Mouse (Mus musculus) neural tube, embryonic 14.5 days (tissue): Measurements from ENCODE around the gene Arhgap31. TPM values are rescaled to one million over a fixed set of nuclear protein-coding genes. Genes with fewer than 3 reads are reported as not detected.

Experiments used
- ATAC-seq: fragments of 200-750 bp; cut with Nextera tagmentation; 2 replicates; pipeline ENCODE4 v1.8.0; 2017; ENCODE audit warnings: low read depth, mild to moderate bottlenecking, moderate TSS enrichment, moderate library complexity
- H3K27ac ChIP-seq: fragments of 300-500 bp; sonication (generic); 2 replicates; pipeline ENCODE4 v1.5.1; 2014; ENCODE audit warnings: low read depth, mild to moderate bottlenecking, control low read depth, low read length, moderate library complexity, mixed read lengths
- H3K27me3 ChIP-seq: fragments of 300-500 bp; sonication (generic); 2 replicates; pipeline ENCODE4 v1.6.1; 2014; ENCODE audit warnings: low read length; ENCODE audit not compliant: control insufficient read depth, insufficient read depth
- H3K36me3 ChIP-seq: fragments of 300-500 bp; sonication (generic); 2 replicates; pipeline ENCODE4 v1.6.1; 2014; ENCODE audit warnings: low read length, mixed read lengths; ENCODE audit not compliant: control insufficient read depth, insufficient read depth
- H3K4me1 ChIP-seq: fragments of 300-500 bp; sonication (generic); 2 replicates; pipeline ENCODE4 v1.6.1; 2014; ENCODE audit warnings: low read length; ENCODE audit not compliant: control insufficient read depth, insufficient read depth
- H3K4me2 ChIP-seq: fragments of 300-500 bp; sonication (generic); 2 replicates; pipeline ENCODE4 v1.6.1; 2014; ENCODE audit warnings: mild to moderate bottlenecking, low read depth, low read length, control low read depth
- H3K4me3 ChIP-seq: fragments of 300-500 bp; sonication (generic); 2 replicates; pipeline ENCODE4 v1.5.1; 2014; ENCODE audit warnings: low read depth, low read length, control low read depth, mixed read lengths
- H3K9ac ChIP-seq: fragments of 300-500 bp; sonication (generic); replicated peaks from 2 replicates; pipeline ENCODE4 v1.6.1; 2014; ENCODE audit warnings: low read depth, mild to moderate bottlenecking, control low read depth, low read length, mixed read lengths
- H3K9me3 ChIP-seq: fragments of 300-500 bp; sonication (generic); 2 replicates; pipeline ENCODE4 v1.6.1; 2016; ENCODE audit warnings: low read length; ENCODE audit not compliant: control insufficient read depth
- WGBS: fragments of 180-500 bp; shearing (Covaris S2); extraction: QIAGEN DNeasy Blood & Tissue Kit; methylation state at CpG from one replicate; pipeline ENCODE4 v1.1.7; 2014; 5-methylcytosine and 5-hydroxymethylcytosine counted together
- polyA plus RNA-seq: library from polyadenylated mRNA; unstranded; fragments of >200 nt; fragmentation: Nextera tagmentation; extraction: Ambion mirVana; gene quantifications from 2 replicates; pipeline ENCODE4 v1.2.1, GENCODE M21; 2014

Arhgap31 gene
- polyA plus RNA-seq, 1 experiment from 2014 or later, result 3.8 TPM

- Histone ChIP-seq H3K4me3 (no peak overlapping the region), H3K4me2 (no peak overlapping the region), H3K9me3 (no peaks in the 10 kb centered on the region), H3K4me1 (peaks cover 2% of the 10 kb centered on the region; the same call in 1 of the 2 replicates), H3K27me3 (no peaks in the 10 kb centered on the region), H3K9ac (no peak overlapping the region), H3K36me3 (no peaks in the 10 kb centered on the region), H3K27ac (no peak overlapping the region)
- no peak for ATAC-seq
- WGBS, result 75% methylated on average over 6 of the region's 6 CpGs
These were observed 99.4 kb downstream of the Arhgap31 start for GRCm38 (mm10) chr16:38613646-38614045.

DNA sequence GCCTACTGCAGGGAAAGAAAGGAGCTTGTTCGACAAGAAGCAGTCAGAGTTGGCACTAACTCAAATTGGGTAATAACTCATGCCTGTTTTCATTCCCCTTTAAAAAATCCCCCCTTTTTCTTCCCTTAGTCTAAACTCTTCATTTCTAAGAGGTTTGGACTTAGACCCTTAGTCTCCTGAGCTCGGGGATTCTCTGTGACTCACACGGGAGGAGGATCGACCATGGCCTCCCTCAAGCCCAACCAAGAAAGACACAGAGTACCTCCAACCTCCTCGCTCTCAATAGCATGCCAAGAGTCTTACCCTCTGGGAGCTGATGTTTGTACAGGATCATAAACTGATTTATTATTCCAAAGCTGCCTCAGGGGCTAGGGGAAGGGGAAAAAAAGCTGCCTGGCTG, 100.4 kb downstream of the Arhgap31 start:
- 65% methylated on average over 5 of the region's 5 CpGs for WGBS
- ATAC-seq, result no peak
- Histone ChIP-seq H3K36me3 (no peaks in the 10 kb centered on the region), H3K4me1 (peaks cover 2% of the 10 kb centered on the region; the same call in 1 of the 2 replicates), H3K9me3 (no peaks in the 10 kb centered on the region), H3K4me3 (no peak overlapping the region), H3K9ac (no peak overlapping the region), H3K27ac (no peak overlapping the region), H3K27me3 (no peaks in the 10 kb centered on the region), H3K4me2 (no peak overlapping the region)

DNA sequence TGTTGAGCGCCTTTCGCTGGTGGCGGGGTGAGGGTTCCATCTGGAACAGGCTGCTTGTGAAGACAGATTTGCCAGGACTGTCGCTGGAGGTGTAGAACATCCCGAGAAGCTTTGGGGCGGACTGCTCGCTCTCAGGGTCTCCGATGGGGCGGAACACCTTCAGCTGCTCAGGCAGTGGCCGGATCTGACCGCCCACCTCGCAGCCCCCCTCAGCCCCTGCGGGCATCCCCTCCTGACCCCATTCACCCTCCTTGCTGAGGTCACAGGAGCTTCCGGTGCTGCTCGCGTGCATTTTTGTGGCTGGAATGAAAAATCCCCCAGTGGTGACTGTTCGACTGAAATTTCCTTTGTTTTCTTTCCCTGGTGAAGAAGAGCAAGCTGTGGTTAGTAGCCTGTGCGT, 104.0 kb downstream of the Arhgap31 start:
- Histone ChIP-seq H3K9me3 (no peaks in the 10 kb centered on the region), H3K27me3 (no peaks in the 10 kb centered on the region), H3K9ac (no peak overlapping the region), H3K27ac (no peak overlapping the region), H3K4me2 (no peak overlapping the region), H3K4me3 (no peak overlapping the region), H3K4me1 (peaks cover 2% of the 10 kb centered on the region; the same call in 1 of the 2 replicates), H3K36me3 (no peaks in the 10 kb centered on the region)
- 73% methylated on average over 18 of the region's 18 CpGs for WGBS
- ATAC-seq, result no peak

GRCm38 (mm10) chr16:38608687-38609086, 104.4 kb downstream of the Arhgap31 start:
- no peaks in the 10 kb centered on the region for H3K9me3 ChIP-seq
- H3K4me2 ChIP-seq, result no peak overlapping the region
- WGBS, result 82% methylated on average over 12 of the region's 12 CpGs
- no peak overlapping the region for H3K27ac ChIP-seq
- no peaks in the 10 kb centered on the region for H3K36me3 ChIP-seq
- H3K4me3 ChIP-seq, result no peak overlapping the region
- no peak overlapping the region for H3K9ac ChIP-seq
- no peak for ATAC-seq
- peaks cover 2% of the 10 kb centered on the region; the same call in 1 of the 2 replicates for H3K4me1 ChIP-seq
- H3K27me3 ChIP-seq, result no peaks in the 10 kb centered on the region

DNA sequence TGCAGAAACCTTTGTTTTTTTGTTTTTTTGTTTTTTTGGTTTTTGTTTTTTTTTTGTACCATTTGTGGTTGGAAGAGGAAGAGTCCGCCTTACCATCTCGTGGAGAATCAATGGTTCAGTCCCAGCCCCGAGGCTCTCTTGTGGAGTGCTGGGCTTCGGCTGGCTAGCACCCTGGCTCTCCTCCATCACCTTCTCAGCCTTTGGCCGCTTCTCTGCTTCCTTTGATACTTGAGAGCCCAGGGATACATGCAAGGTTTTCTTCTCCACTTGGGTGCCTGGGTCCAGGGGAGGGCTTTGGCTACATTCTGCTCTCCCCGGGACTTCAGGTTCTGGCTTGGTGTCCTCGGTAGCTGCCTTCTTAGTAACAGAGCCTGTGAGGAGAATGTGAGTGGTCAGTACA, 106.6 kb downstream of the Arhgap31 start:
- Histone ChIP-seq H3K27me3 (no peaks in the 10 kb centered on the region), H3K27ac (no peak overlapping the region), H3K4me1 (no peaks in the 10 kb centered on the region), H3K4me3 (no peak overlapping the region), H3K9me3 (no peaks in the 10 kb centered on the region), H3K36me3 (no peaks in the 10 kb centered on the region), H3K9ac (no peak overlapping the region), H3K4me2 (no peak overlapping the region)
- no peak for ATAC-seq
- 91% methylated on average over 7 of the region's 7 CpGs for WGBS

- Histone ChIP-seq H3K4me2 (no peak overlapping the region), H3K27ac (no peak overlapping the region), H3K4me1 (no peaks in the 10 kb centered on the region), H3K9ac (no peak overlapping the region), H3K27me3 (no peaks in the 10 kb centered on the region), H3K9me3 (no peaks in the 10 kb centered on the region), H3K36me3 (no peaks in the 10 kb centered on the region), H3K4me3 (no peak overlapping the region)
- WGBS, result 52% methylated on average over 11 of the region's 11 CpGs
- peak; percentile 38; the same call in 1 of the 2 replicates for ATAC-seq
These were observed 109.9 kb downstream of the Arhgap31 start for GRCm38 (mm10) chr16:38602989-38603804.

DNA sequence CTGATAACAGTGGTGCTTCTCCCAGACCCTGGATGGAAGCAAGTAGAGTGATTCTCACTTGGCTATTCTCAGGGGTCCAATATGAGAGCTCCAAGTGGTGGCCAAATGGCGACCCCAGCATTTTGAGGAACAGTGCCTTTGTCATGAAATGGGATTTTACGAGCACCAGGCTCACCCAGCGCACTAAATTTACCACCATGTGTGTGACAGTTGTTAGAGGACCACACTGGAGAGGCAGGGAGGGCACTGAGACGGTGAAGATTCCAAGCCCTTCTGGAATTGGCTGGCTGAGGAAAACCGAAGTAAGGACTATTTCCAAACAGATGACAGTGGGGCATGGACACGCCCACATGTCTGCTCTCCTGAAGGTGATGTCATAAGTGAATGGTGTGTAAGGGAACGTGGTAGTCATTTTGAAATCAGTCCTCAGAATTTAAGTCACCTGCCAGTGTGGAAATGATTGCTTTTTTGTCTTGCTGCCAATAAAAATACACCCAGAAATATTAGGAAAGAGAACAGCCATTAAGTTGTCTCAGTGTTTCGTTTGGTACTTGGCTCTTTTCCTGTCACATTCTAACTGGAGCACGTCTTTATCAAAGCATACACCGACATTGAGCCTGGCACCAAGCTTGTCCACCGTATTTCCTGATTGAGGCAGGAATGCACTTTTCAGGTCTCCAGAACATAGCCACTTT, 113.9 kb downstream of the Arhgap31 start:
- no peaks in the 10 kb centered on the region for H3K36me3 ChIP-seq
- H3K4me1 ChIP-seq, result no peaks in the 10 kb centered on the region
- no peak for ATAC-seq
- no peak overlapping the region for H3K9ac ChIP-seq
- H3K27me3 ChIP-seq, result no peaks in the 10 kb centered on the region
- H3K27ac ChIP-seq, result no peak overlapping the region
- H3K4me3 ChIP-seq, result no peak overlapping the region
- no peaks in the 10 kb centered on the region for H3K9me3 ChIP-seq
- H3K4me2 ChIP-seq, result no peak overlapping the region
- 62% methylated on average over 11 of the region's 11 CpGs for WGBS

GRCm38 (mm10) chr16:38596651-38597050, 116.4 kb downstream of the Arhgap31 start:
- no peak overlapping the region for H3K9ac ChIP-seq
- H3K36me3 ChIP-seq, result peaks cover 2% of the 10 kb centered on the region; the same call in 1 of the 2 replicates
- no peaks in the 10 kb centered on the region for H3K4me1 ChIP-seq
- no peak overlapping the region for H3K4me3 ChIP-seq
- no peaks in the 10 kb centered on the region for H3K9me3 ChIP-seq
- no peak for ATAC-seq
- 89% methylated on average over 2 of the region's 2 CpGs for WGBS
- H3K4me2 ChIP-seq, result no peak overlapping the region
- no peaks in the 10 kb centered on the region for H3K27me3 ChIP-seq
- H3K27ac ChIP-seq, result no peak overlapping the region

DNA sequence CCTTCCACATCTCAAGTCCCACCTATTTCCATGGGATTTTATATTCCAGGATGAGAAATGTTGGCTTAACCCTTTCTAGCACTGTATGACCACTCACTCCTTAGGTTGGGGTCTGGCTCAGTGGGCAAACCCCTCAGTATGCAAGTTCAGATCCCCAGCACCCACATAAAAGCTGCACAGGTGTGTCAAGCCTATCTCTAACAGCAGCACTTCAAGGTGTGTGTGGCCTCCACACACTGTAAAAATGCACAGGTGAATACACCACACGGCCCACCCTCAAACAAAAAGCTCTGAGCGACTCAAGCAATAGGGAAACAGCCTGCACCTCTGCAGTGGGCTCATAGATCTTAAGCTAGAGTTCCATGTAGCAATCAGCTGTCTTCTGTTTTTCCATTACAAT, 117.0 kb downstream of the Arhgap31 start:
- no peak overlapping the region for H3K4me3 ChIP-seq
- no peak overlapping the region for H3K4me2 ChIP-seq
- no peaks in the 10 kb centered on the region for H3K4me1 ChIP-seq
- H3K9me3 ChIP-seq, result no peaks in the 10 kb centered on the region
- ATAC-seq, result no peak
- H3K36me3 ChIP-seq, result peaks cover 8% of the 10 kb centered on the region; the same call in 1 of the 2 replicates
- no peak overlapping the region for H3K27ac ChIP-seq
- 92% methylated on average over 2 of the region's 2 CpGs for WGBS
- no peak overlapping the region for H3K9ac ChIP-seq
- H3K27me3 ChIP-seq, result no peaks in the 10 kb centered on the region
